Mouse (Mus musculus): ENCODE data around the gene Fstl4. TPM values are rescaled to one million over a fixed set of nuclear protein-coding genes. Genes with fewer than 3 reads are reported as not detected.

Gene Fstl4
- total RNA-seq, 2 experiments from 2014 or later = 15.6 to 16.2 TPM

DNA sequence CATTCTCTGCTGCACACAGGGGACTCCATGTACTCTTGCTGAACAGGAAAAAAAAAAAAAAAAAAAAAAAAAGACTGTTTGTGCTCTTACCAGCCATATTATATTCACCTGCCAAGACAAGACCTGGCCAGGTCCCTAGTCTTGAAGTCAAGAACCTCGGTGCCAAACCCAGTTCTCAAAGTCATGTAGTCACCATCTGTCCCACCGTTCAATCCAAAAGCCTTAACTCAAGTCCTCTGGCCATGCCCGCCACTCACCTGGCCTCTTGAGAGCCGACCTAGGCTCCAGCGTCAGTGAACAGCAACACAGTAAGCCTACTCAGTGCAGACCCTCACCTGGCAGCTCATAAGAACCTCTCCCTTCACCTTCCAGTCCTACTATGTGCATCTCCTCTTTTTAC is 334.9 kb downstream of the Fstl4 start:
- intact Hi-C loops (cut with DNase I) = no loop called here
- no peak for DNase-seq (ENCODE audit: extremely low spot score in 1 of 2, low spot score in 2 of 2)

DNA sequence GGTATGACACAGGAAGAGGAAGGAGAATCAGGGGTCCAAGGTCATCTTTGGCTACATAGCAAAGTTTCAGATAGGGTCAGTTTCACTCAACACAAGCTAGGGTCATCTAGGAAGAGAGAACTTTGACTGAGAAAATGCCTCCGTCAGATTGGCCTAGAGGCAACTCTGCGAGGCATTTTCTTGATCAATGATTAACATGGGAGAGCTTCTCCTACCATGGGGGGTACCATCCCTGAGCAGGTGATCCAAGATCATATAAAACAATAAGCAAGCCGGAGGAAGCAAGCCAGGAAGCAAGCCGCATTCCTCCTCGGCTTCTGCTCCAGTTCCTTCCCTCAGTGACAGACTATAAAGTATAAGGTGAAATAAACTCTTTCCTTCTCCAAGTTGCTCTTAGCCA is 337.3 kb downstream of the Fstl4 start:
- DNase-seq (ENCODE audit: extremely low spot score in 1 of 2, low spot score in 2 of 2) = no peak
- intact Hi-C loops (cut with DNase I) = no loop called here

DNA sequence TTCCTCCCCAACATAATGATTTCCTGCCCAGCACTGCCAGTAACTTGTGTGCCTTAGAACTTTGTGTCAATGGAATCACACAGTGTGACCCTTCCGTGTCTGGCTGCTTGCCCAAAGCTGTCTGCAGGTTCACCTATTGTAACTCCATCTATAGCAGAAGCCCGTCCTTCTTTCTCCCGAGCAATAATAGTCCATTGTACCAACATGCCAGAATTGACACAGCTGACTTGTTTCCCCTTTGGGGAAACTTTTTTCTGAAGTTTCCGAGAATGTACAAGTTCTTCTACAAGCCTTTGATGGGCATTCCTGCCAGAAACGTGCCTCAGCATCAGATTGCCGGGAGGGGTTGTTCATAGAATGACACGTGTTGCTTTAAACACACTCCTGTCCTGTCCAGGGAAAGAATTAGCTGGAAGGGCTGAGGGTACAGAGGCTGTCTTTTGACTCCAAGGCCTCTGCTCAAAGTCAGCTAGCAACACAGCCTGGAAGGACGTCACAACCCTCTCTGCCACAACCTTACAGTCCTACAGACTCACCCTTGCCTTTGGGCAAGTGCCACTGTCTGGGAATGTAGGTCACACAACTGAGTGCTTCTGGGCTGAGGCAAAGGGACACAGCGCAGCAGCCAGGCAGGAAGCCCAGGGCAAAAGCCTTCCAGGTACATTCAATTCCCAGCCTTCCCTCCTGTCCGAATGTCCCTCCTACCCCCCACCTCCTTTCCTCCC is 339.3 kb downstream of the Fstl4 start:
- DNase-seq (ENCODE audit: extremely low spot score in 1 of 2, low spot score in 2 of 2) = no peak
- intact Hi-C loops (cut with DNase I) = no loop called here

- DNase-seq (ENCODE audit: extremely low spot score in 1 of 2, low spot score in 2 of 2) = no peak
- intact Hi-C loops (cut with DNase I) = no loop called here
Measured at GRCm38 (mm10) chr11:53107706-53108105, 343.3 kb downstream of the Fstl4 start.

DNA sequence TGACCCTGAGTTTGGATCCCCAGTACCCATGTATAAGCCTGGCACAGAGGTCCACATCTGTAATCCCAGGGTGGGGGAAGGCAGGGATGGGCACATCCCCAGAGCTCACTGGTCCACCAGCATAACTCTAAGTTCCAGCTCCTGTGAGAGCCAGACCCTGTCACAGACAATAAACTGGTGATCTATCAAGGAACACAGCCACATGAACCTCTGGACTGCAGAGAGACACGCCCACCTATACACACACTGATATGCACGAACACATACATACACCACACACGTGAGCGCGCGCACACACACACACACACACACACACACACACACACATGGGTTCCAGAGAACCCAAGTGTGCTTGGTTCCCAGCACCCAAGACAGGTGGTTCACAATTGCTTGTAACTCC is 344.4 kb downstream of the Fstl4 start:
- intact Hi-C loops (cut with DNase I) = no loop called here
- no peak for DNase-seq (ENCODE audit: extremely low spot score in 1 of 2, low spot score in 2 of 2)

GRCm38 (mm10) chr11:53109701-53110467 is 345.4 kb downstream of the Fstl4 start:
- intact Hi-C loops (cut with DNase I) = no loop called here

DNA sequence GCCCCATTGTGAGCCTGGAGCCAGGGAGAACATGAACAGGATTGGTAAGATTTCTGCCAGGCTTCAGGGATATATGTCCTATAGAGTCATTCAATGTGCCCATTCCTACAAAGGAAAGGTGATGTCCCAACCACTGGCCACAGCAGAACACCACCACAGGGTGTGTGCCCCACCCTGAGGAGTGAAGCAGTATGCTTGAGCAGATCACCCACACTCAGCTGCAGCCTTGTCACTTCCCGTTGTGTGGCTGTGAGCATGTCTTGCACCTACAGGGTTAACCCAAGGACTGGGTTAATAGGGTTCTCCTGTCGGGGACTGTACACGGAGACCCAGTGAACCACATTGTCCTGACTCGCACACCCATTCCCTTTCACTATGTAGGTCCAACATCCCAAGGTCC is 351.3 kb downstream of the Fstl4 start:
- DNase-seq (ENCODE audit: extremely low spot score in 1 of 2, low spot score in 2 of 2) = no peak
- intact Hi-C loops (cut with DNase I) = no loop called here

More at GRCm38 (mm10) chr11:53109701-53110467, 345.4 kb downstream of the Fstl4 start:
- no peak for DNase-seq (ENCODE audit: extremely low spot score in 1 of 2, low spot score in 2 of 2)

- no peak for DNase-seq (ENCODE audit: extremely low spot score in 1 of 2, low spot score in 2 of 2)
- intact Hi-C loops (cut with DNase I) = no loop called here
Measured at GRCm38 (mm10) chr11:53116356-53116755, 351.9 kb downstream of the Fstl4 start.

- intact Hi-C loops (cut with DNase I) = no loop called here
Measured at GRCm38 (mm10) chr11:53118226-53118965, 354.0 kb downstream of the Fstl4 start.

DNA sequence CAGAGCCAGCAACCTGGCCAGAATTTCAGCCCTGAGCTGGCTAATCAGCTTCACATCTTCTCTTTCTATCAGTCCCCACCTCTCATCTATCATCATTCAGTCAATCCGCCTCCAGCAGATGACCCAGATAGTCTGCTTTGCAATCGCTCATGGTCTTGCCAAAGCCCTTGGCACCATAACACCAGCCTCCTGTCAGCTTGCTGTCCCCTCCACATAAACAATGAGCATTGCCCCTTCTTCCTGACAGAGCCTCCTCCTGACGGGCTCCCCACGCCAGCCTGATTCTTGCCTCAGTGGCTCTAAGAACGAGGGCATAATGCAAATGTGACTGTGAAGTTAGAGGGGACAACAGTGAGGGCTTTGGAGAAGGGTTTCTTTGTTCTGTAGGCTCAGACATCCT is 355.5 kb downstream of the Fstl4 start:
- intact Hi-C loops (cut with DNase I) = no loop called here
- no peak for DNase-seq (ENCODE audit: extremely low spot score in 1 of 2, low spot score in 2 of 2)

More at GRCm38 (mm10) chr11:53118226-53118965, 354.0 kb downstream of the Fstl4 start:
- no peak for DNase-seq (ENCODE audit: extremely low spot score in 1 of 2, low spot score in 2 of 2)

GRCm38 (mm10) chr11:53121208-53121607 is 356.8 kb downstream of the Fstl4 start:
- intact Hi-C loops (cut with DNase I) = no loop called here
- DNase-seq (ENCODE audit: extremely low spot score in 1 of 2, low spot score in 2 of 2) = no peak

DNA sequence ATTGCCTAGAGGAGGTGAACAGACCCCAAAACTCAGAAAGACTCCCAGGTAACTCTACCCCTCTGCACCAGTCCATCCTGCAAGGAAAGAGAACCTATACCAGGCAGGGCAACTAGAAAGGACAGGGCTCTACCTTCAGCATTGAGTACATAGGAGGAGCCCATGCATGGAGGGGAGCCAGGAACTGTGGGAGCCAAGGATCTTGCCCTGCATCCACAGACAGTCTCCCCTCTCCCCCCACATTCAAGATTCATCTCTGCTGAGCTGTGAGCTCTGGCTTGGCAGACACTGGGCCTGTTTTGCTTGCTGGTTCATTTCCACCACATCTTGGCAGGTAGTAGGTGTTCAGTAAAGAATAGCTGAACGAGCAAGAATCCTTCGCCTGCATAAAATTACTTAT is 360.4 kb downstream of the Fstl4 start:
- DNase-seq (ENCODE audit: extremely low spot score in 1 of 2, low spot score in 2 of 2) = no peak
- intact Hi-C loops (cut with DNase I) = no loop called here

GRCm38 (mm10) chr11:53126660-53127059 is 362.2 kb downstream of the Fstl4 start:
- DNase-seq (ENCODE audit: extremely low spot score in 1 of 2, low spot score in 2 of 2) = no peak
- intact Hi-C loops (cut with DNase I) = no loop called here

- no peak for DNase-seq (ENCODE audit: extremely low spot score in 1 of 2, low spot score in 2 of 2)
- intact Hi-C loops (cut with DNase I) = no loop called here
Measured at GRCm38 (mm10) chr11:53128661-53129060, 364.2 kb downstream of the Fstl4 start.

DNA sequence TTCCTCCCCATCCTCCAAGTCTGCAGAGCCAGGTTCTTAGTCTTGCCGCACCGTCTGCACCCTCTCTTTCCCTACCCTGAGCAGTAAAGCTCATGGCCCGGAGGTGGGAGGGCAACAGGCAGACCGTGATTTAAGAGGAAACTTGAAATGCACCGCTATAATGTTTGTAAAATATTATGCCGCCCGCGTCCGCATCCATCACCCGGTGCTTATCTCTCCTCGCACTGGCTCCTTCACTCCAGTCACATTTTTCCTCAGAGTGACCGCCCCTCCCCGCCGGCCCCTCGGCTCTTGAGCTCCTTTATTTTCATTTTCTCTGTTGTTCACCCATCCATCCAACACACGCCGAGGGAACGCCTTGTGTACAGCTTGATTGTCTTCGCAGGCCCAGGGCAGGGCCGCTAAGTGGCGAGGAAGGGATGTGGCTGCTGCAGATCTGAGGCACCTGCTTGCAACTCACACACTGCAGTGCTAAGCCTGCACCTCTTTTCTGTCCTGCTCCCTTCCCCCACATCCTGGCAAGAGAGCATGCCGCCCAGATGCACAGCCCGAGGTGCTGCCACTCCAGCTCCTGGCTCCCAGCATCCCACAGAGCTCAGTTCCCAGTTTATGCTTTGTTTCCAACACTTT is 368.1 kb downstream of the Fstl4 start:
- intact Hi-C loops (cut with DNase I) = no loop called here
- no peak for DNase-seq (ENCODE audit: extremely low spot score in 1 of 2, low spot score in 2 of 2)

GRCm38 (mm10) chr11:53136371-53136770 is 371.9 kb downstream of the Fstl4 start:
- intact Hi-C loops (cut with DNase I) = no loop called here
- DNase-seq (ENCODE audit: extremely low spot score in 1 of 2, low spot score in 2 of 2) = no peak

DNA sequence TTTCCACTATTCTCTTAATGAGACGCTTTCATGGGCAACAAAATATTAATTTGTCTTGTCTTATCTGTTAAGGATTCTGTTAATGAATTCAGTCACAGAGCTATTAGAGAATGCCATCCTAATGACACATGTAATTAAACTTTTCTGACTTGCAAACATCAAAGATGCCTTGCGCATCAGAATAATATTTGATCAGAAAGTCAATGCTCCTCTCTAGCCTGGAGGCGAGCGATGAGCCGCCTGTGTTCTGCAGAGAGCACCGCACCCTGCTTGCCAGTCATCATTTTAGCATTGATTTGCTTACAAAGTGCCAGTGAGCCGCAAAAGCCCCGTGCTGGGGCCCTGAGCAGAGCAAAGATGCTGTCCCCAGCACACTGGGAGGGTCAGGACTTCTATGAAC is 372.9 kb downstream of the Fstl4 start:
- intact Hi-C loops (cut with DNase I) = no loop called here
- no peak for DNase-seq (ENCODE audit: extremely low spot score in 1 of 2, low spot score in 2 of 2)

DNA sequence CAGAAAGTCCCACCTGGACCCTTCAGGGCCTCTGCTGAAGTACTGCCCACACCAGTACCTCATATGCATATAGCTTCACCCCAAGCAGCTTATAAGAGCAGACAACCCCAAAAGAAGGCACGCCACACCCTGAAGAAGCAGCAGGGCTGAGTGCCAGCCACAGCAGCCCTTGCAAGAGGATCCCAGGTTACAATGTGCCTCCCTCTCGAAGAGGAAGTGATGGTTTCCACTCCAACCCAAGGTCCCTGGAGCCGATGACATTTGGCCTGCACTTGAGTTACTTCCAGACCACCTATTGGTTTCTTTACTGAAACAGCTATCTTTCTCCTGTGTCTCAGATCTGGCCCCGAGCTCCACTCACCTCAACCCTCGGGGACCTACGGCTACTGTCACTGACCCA is 373.8 kb downstream of the Fstl4 start:
- no peak for DNase-seq (ENCODE audit: extremely low spot score in 1 of 2, low spot score in 2 of 2)
- intact Hi-C loops (cut with DNase I) = no loop called here

GRCm38 (mm10) chr11:53139666-53140065 is 375.2 kb downstream of the Fstl4 start:
- intact Hi-C loops (cut with DNase I) = no loop called here
- DNase-seq (ENCODE audit: extremely low spot score in 1 of 2, low spot score in 2 of 2) = no peak

Data from left cerebral cortex, postnatal 10 days (tissue).